Mouse (Mus musculus): ENCODE data around the gene Akap13.
A peak's percentile ranks its signal among the peaks of the same experiment; 100 is the strongest.

- TF ChIP-seq POLR2A (IDR thresholded peaks at IDR 0.05; ENCODE audit: extremely low read depth, insufficient read depth, low read length), result no peak
- peak; percentile 98 for TF ChIP-seq CTCF (IDR thresholded peaks at IDR 0.05; ENCODE audit: extremely low read depth, insufficient read depth, low read length)
Measured at GRCm38 (mm10) chr7:75739075-75739725, 283.9 kb downstream of the Akap13 start.

All from cortical plate, adult 2 months (tissue).